ENCODE assay signal across 19 mouse cellular contexts in genomic region chr9:118887201-118887600, GRCm38 (mm10). TPM values are rescaled to one million over a fixed set of nuclear protein-coding genes. Genes with fewer than 3 reads are reported as not detected.
DNase-seq lines count a peak whose midpoint lies in the region; ATAC-seq lines count a peak whose summit lies in the region.
"Had no signal": no experiment of that assay in that cellular context is flagged by ENCODE, and none has a peak within 500 bp of the region (broad histone marks: within the 10 kb centered on the region; RNA-seq: fewer than 3 reads in every experiment).

No protein-coding gene starts in this region.

- no peaks in the 10 kb centered on the region for H3K36me3 ChIP-seq in midbrain, embryonic 11.5 days (ENCODE audit: control insufficient read depth, insufficient read depth, low read length)
- H3K36me3 ChIP-seq in midbrain, embryonic 10.5 days, result no peaks in the 10 kb centered on the region
- H3K36me3 ChIP-seq in heart, embryonic 12.5 days, result peaks cover 22% of the 10 kb centered on the region; the same call in 1 of the 2 replicates
- H3K36me3 ChIP-seq in forebrain, embryonic 14.5 days (ENCODE audit: control insufficient read depth, insufficient read depth, low read length), result no peaks in the 10 kb centered on the region
- no peaks in the 10 kb centered on the region for H3K36me3 ChIP-seq in forebrain, embryonic 11.5 days (ENCODE audit: control insufficient read depth, insufficient read depth, low read length)
- H3K36me3 ChIP-seq: neural tube, embryonic 12.5 days had no signal

- no peak overlapping the region for H3K4me3 ChIP-seq in midbrain, embryonic 11.5 days (ENCODE audit: low read depth, low read length)
- no peak overlapping the region for H3K4me3 ChIP-seq in midbrain, embryonic 10.5 days
- H3K4me3 ChIP-seq in heart, embryonic 12.5 days, result no peak overlapping the region
- H3K4me3 ChIP-seq in forebrain, embryonic 14.5 days (ENCODE audit: low read depth, low read length), result no peak overlapping the region
- no peak overlapping the region for H3K4me3 ChIP-seq in forebrain, embryonic 11.5 days (ENCODE audit: low read depth, low read length)
- H3K4me3 ChIP-seq: limb, embryonic 12.5 days; neural tube, embryonic 12.5 days had no signal

- no peak overlapping the region for H3K9ac ChIP-seq in midbrain, embryonic 11.5 days (ENCODE audit: low read length)
- no peak overlapping the region for H3K9ac ChIP-seq in heart, embryonic 12.5 days
- H3K9ac ChIP-seq in forebrain, embryonic 14.5 days (ENCODE audit: low read length), result no peak overlapping the region
- H3K9ac ChIP-seq in forebrain, embryonic 11.5 days (ENCODE audit: low read length), result no peak overlapping the region
- H3K9ac ChIP-seq: limb, embryonic 12.5 days; liver, embryonic 14.5 days; neural tube, embryonic 12.5 days had no signal

- peak; percentile 30; the same call in 1 of the 2 replicates for ATAC-seq in midbrain, embryonic 11.5 days (ENCODE audit: low FRiP score)
- ATAC-seq in heart, embryonic 12.5 days (ENCODE audit: insufficient number of reproducible peaks, low FRiP score), result 0 out of 2 replicates have a peak, but pooled peaks have one; percentile 16
- ATAC-seq in forebrain, embryonic 14.5 days, result no peak
- no peak for ATAC-seq in forebrain, embryonic 11.5 days (replicated peaks; ENCODE audit: low FRiP score)
- ATAC-seq: hindbrain, postnatal 0 days; Patski had no signal

- peak; percentile 73 for DNase-seq in gastrocnemius, adult 18-20 months (ENCODE audit: low spot score)
- DNase-seq in gastrocnemius, postnatal 4 days (ENCODE audit: low spot score in 2 of 2), result no peak
- DNase-seq in midbrain, embryonic 11.5 days (ENCODE audit: low spot score, missing footprints), result no peak
- no peak for DNase-seq in midbrain, embryonic 10.5 days (ENCODE audit: low spot score)
- DNase-seq in forebrain, embryonic 14.5 days (ENCODE audit: low spot score), result no peak
- no peak for DNase-seq in embryo, embryonic 10.5 days (ENCODE audit: low spot score)
- DNase-seq in forebrain, embryonic 11.5 days (ENCODE audit: low spot score), result no peak
- DNase-seq: cerebellum, adult 11 months; cerebellum, postnatal 14 days; kidney, adult 11 months; kidney, postnatal 10 days; thymus, postnatal 14 days had no signal

- H3K27ac ChIP-seq in midbrain, embryonic 11.5 days (ENCODE audit: low read depth, low read length), result no peak overlapping the region
- H3K27ac ChIP-seq in midbrain, embryonic 10.5 days (replicated peaks), result no peak overlapping the region
- no peak overlapping the region for H3K27ac ChIP-seq in heart, embryonic 12.5 days (ENCODE audit: poor library complexity, severe bottlenecking)
- no peak overlapping the region for H3K27ac ChIP-seq in forebrain, embryonic 14.5 days (ENCODE audit: low read depth, low read length)
- H3K27ac ChIP-seq in forebrain, embryonic 11.5 days (ENCODE audit: low read depth, low read length), result no peak overlapping the region
- H3K27ac ChIP-seq: hindbrain, postnatal 0 days; limb, embryonic 12.5 days; liver, embryonic 14.5 days; neural tube, embryonic 12.5 days had no signal

- H3K4me1 ChIP-seq in midbrain, embryonic 11.5 days (ENCODE audit: control insufficient read depth, insufficient read depth, low read length), result no peaks in the 10 kb centered on the region
- peaks cover 20% of the 10 kb centered on the region for H3K4me1 ChIP-seq in midbrain, embryonic 10.5 days
- H3K4me1 ChIP-seq in heart, embryonic 12.5 days (replicated peaks), result peaks cover 11% of the 10 kb centered on the region
- H3K4me1 ChIP-seq in forebrain, embryonic 14.5 days (ENCODE audit: control insufficient read depth, insufficient read depth, low read length), result peaks cover 3% of the 10 kb centered on the region; the same call in 1 of the 2 replicates
- no peaks in the 10 kb centered on the region for H3K4me1 ChIP-seq in forebrain, embryonic 11.5 days (replicated peaks; ENCODE audit: control insufficient read depth, insufficient read depth, low read length)

- WGBS in midbrain, embryonic 11.5 days, result 85% methylated on average over 7 of the region's 7 CpGs
- 84% methylated on average over 7 of the region's 7 CpGs for WGBS in midbrain, embryonic 10.5 days
- 79% methylated on average over 7 of the region's 7 CpGs for WGBS in heart, embryonic 12.5 days
- WGBS in forebrain, embryonic 14.5 days, result 85% methylated on average over 7 of the region's 7 CpGs
- 86% methylated on average over 7 of the region's 7 CpGs for WGBS in forebrain, embryonic 11.5 days

- no peak overlapping the region for H3K4me2 ChIP-seq in midbrain, embryonic 11.5 days
- H3K4me2 ChIP-seq in heart, embryonic 12.5 days, result no peak overlapping the region
- no peak overlapping the region for H3K4me2 ChIP-seq in forebrain, embryonic 14.5 days (ENCODE audit: low read length)
- H3K4me2 ChIP-seq in forebrain, embryonic 11.5 days (ENCODE audit: low read depth, low read length, severe bottlenecking), result no peak overlapping the region
- H3K4me2 ChIP-seq: limb, embryonic 12.5 days; neural tube, embryonic 12.5 days had no signal

- no peaks in the 10 kb centered on the region for H3K9me3 ChIP-seq in midbrain, embryonic 11.5 days (ENCODE audit: control insufficient read depth, low read length)
- no peaks in the 10 kb centered on the region for H3K9me3 ChIP-seq in midbrain, embryonic 10.5 days (replicated peaks)
- H3K9me3 ChIP-seq in heart, embryonic 12.5 days (replicated peaks), result no peaks in the 10 kb centered on the region
- H3K9me3 ChIP-seq in forebrain, embryonic 14.5 days (replicated peaks; ENCODE audit: control insufficient read depth, low read length), result no peaks in the 10 kb centered on the region
- H3K9me3 ChIP-seq in forebrain, embryonic 11.5 days (ENCODE audit: control insufficient read depth, low read length), result no peaks in the 10 kb centered on the region
- H3K9me3 ChIP-seq: limb, embryonic 12.5 days; neural tube, embryonic 12.5 days had no signal

- no peaks in the 10 kb centered on the region for H3K27me3 ChIP-seq in midbrain, embryonic 11.5 days (ENCODE audit: control insufficient read depth, insufficient read depth, low read length)
- H3K27me3 ChIP-seq in midbrain, embryonic 10.5 days (ENCODE audit: low read depth, poor library complexity, severe bottlenecking), result no peaks in the 10 kb centered on the region
- H3K27me3 ChIP-seq in heart, embryonic 12.5 days (replicated peaks), result 0 out of 2 replicates have a peak, but pooled peaks cover 3% of the 10 kb centered on the region
- no peaks in the 10 kb centered on the region for H3K27me3 ChIP-seq in forebrain, embryonic 14.5 days (replicated peaks; ENCODE audit: control insufficient read depth, insufficient read depth, low read length)
- H3K27me3 ChIP-seq in forebrain, embryonic 11.5 days (ENCODE audit: control insufficient read depth, insufficient read depth, low read length), result no peaks in the 10 kb centered on the region
- H3K27me3 ChIP-seq: limb, embryonic 12.5 days; neural tube, embryonic 12.5 days; Patski had no signal

RNA-seq across cellular contexts. Expression of gene Ctdspl, which starts 39.1 kb away (rescaled TPM):
- 1 to 10 TPM; 3.0 to 3.7 TPM for total RNA-seq in gastrocnemius, adult 18-20 months (2021)
- 10 to 100 TPM; 21.0 TPM for total RNA-seq in gastrocnemius, postnatal 4 days (2021)
- polyA plus RNA-seq in midbrain, embryonic 11.5 days (2014; fragmentation: Nextera tagmentation; extraction: Ambion mirVana), result 4.9 and 5.5 TPM in 2 replicates
- 6.2 and 6.6 TPM in 2 replicates for polyA plus RNA-seq in midbrain, embryonic 10.5 days (2016; fragmentation: Nextera tagmentation; extraction: Ambion mirVana)
- 7.8 and 9.7 TPM in 2 replicates for polyA plus RNA-seq in heart, embryonic 12.5 days (2016; fragmentation: Nextera tagmentation; extraction: Ambion mirVana)
- polyA plus RNA-seq in forebrain, embryonic 14.5 days (2014; fragmentation: Nextera tagmentation; extraction: Ambion mirVana), result 5.7 and 6.4 TPM in 2 replicates
- 9.0 and 9.1 TPM in 2 replicates for polyA plus RNA-seq in forebrain, embryonic 11.5 days (2014; fragmentation: Nextera tagmentation; extraction: Ambion mirVana)
- total RNA-seq: monocyte, adult 5-6 weeks had no signal

Comparison
In these comparisons a context has a peak if more than half of its experiments do, and no peak if none do; other contexts are left out.
1. ATAC-seq: peak in midbrain, embryonic 11.5 days (single experiment) and heart, embryonic 12.5 days (single experiment); none in forebrain, embryonic 14.5 days (single experiment) and forebrain, embryonic 11.5 days (single experiment).